Mouse (Mus musculus) common myeloid progenitor, adult 5-6 weeks (primary cell): Measurements from ENCODE around the gene Klk1b8. TPM values are rescaled to one million over a fixed set of nuclear protein-coding genes. Genes with fewer than 3 reads are reported as not detected.
"Not testable (repeated sequence)": the region's sequence is repeated elsewhere in the genome, so short reads cannot be mapped to it uniquely, and the experiment has no call there.

Experiments
- ATAC-seq: replicated peaks from 2 replicates; pipeline ENCODE4 v1.8.0; 2016; ENCODE audit warnings: low read depth, mild to moderate bottlenecking, moderate TSS enrichment, inconsistent platforms; ENCODE audit not compliant: poor library complexity, severe bottlenecking
- total RNA-seq: library from RNA; stranded (forward); fragments of 200-1000, 187-1606 nt; gene quantifications from 2 replicates; pipeline ENCODE4 v1.2.3, GENCODE M21; 2017

Klk1b8 gene
- not detected in 2 replicates for total RNA-seq

DNA sequence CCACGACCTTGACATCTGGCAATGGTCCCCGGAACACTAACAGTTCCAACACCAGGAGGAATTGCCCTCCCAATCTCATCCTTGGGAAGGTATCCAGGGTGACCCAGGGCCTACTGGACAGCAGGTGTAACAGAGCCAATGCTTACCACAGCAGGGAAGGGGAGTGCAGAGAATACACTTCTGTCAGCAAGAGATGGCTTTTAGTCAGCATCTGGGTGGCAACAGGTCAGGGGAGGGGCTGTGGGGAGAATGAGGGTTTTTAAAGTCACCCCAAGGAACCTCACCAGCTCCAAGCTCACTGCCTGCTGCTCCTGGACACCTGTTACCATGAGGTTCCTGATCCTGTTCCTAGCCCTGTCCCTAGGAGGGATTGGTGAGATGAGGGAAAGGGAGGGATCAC, at the start of gene Klk1b8:
Gene Klk1b8 (plus strand): TSS at position 301 of the 400 bp plus-strand sequence.
- no peak for ATAC-seq

DNA sequence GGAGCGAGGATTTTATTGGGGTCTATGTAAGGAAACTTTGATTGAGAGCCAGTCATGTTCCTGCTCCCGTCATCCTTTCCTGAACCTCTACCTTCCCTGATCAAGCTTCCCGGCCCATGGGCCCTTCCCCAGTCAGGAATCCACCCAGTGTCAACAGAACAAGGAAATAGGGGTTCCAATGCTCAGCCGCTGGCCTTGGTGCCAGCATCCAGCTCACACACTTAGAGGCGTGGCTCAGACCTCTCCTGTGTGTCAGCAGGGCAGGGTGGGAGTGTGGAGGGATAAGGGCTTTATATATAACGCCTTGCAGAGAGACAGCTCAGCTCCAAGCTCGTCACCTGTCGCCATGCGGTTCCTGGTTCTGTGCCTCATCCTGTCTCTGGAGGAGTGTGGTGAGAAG, 35.6 kb upstream of the Klk1b8 start:
- no peak for ATAC-seq

DNA sequence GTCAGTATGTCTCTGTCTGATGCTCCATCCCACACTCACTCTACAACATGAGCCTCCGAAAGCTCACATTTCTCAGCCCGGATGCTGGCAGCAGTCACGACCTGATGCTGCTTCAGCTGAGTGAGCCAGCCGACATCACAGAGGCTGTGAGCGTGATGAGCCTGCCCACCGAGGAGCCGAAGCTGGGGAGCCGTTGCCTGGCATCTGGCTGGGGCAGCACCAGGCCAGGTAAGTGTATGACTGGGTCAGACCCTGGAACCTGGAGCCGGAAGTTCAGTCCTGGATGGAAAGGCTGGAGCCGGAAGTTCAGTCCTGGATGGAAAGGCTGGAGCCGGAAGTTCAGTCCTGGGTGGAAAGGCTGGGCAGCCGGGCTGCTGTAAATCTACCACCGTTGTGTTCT, 32.0 kb upstream of the Klk1b8 start:
- no peak for ATAC-seq

DNA sequence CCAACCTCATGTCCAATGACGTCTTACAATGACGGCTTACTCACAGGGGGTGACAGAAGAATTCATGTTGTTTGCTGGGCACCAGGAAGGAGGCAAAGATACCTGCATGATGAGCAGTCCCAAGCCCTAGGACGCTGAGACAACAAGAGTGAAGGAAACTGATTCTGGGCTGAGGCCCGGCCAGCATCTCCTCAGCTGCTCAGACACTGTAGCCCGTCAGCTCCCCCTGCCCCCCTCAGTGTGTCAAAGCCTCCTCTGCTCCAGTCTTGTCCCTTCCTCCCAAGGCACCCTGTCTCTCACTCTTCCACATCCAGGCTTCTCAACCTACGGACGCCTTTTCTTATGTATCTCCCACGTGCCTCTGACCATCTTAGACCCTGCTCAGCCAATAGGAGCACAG, 31.6 kb upstream of the Klk1b8 start:
- no peak for ATAC-seq

DNA sequence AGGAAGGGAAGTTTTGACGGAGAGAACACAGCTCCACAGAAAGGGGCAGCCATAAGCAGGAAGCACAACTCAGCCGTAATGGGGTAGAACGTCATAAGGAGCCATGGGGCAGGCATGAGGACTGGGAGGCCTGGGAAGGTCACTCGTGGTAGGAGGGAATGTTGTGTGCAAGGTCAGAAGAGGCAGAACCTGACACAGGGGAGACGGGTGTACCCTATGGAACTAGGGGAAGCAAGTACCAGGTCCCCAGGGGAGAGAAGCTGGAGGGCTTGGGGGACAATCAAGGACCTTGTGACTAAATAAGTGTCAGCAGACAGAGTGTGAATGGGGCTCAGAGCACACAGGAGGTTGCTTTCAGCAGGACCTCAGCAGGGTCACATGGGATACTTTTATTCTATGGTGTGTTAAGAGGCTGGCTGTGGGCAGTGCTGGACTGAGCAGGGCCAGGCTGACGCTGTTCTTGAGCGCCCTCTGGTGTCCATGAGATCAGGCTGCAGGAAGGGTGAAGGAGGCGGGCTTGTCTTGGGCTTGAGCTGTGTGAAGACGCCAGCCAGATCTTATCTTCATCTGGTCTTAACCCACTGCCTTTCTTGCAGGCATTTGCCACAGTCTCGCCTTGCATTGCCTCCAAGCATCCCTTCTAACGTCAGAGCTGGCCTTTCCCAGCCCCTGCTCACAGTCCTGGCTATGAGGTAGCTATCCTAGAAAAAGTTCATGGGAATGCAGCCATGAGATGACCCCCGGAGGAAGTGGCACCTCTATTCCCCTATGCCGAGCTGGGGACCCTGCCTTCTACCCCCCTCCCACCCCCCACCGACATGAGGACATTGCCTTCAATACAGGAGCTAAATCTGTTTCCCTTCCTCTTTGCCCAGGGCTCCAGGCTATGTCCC, 30.7 kb upstream of the Klk1b8 start:
- ATAC-seq, result peak; percentile 74

DNA sequence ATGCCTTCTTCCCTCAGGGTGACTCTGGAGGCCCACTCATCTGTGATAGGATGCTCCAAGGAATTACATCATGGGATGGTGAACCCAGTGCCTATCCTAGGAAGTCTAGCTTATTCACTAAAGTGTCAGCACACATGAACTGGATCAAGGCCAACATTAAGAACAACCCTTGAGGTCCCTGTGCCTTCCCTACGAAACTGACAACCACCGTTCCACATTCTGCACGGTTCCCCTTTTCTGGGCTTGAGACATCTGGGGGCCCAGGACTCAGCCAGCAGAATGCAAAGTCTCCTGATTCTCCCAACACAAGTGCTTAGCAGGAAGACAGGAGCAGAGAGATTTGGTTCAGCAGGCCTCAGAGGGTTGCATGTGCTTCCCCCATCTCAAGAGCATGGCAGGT, 29.9 kb upstream of the Klk1b8 start:
- ATAC-seq, result peak; percentile 46

DNA sequence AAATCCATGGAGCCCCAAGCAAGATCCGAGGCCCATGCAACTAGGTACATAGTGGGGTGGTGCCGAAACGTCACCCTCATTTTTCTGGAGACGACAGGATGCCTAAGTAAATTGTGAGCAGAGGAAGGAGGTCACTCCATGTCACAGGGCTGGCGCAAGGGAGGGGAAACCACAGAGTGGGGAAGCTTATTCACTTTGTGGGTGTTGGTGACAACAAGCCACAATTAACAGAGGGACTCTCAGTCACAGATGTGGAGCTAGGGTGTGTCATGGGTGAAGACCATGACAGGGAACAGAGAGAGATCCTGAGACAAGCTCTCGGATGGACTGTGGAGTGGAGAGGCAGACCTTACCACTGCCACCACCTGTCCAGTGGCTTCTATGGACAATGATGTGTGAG, 29.4 kb upstream of the Klk1b8 start:
- peak; percentile 64 for ATAC-seq

DNA sequence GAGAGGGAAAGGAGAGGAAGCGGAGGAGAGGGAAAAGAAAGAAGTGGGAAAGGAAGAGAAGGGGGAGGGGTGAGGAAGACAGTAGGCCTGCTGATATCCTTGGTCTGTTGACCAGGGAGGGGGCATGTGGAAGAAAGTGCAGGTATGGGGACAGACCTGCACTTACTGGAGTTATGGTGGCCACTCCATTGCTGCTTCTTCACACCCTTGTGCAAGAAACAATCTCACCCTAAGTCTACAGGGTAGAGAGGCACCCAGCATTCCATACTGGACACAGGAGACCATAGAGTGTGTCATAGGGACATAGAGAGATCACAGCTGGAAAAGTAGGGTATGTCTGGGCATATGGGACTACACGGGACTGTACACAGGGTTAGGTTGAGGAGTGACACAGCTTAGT, 28.5 kb upstream of the Klk1b8 start:
- no peak for ATAC-seq

DNA sequence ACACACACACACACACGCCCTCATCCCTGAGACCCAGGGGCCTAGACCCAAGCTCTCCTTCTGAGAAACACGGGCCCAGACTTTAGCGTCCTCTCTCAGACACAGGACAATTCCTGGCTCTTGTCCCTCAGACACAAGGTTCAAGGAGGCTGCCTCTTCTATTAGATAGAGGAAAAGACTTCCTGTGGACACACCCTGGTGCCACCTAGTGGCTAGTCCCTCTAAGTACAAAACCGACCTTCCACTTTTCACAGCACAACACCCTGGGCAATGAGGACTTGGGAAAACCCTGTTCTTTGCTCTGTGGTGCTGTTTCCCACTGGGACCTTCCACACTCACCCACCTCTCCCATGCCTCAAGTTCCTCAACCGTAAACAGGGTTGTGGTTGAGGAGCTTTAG, 24.5 kb upstream of the Klk1b8 start:
- 0 out of 2 replicates have a peak, but pooled peaks have one; percentile 33 for ATAC-seq

DNA sequence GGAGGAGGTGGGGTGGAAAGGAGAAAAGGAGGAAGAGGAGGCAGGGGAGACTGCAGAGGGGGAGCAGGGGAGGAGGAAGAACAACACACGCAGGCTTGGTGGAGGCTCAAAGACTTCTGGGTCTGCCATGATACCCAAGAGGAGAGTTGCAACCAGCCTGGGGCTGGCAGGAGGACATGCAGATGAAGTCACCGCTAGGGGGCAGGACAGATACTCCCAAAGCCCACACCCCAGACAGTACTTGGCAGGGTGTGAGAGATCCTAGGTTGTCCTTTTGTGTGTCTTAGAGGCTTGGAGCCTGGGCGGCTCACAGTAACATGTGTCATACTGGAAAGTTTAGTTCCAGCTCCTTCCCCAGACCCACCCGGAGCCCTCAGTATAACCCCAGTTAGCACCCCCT, 21.9 kb upstream of the Klk1b8 start:
- peak; percentile 51; the same call in 1 of the 2 replicates for ATAC-seq

DNA sequence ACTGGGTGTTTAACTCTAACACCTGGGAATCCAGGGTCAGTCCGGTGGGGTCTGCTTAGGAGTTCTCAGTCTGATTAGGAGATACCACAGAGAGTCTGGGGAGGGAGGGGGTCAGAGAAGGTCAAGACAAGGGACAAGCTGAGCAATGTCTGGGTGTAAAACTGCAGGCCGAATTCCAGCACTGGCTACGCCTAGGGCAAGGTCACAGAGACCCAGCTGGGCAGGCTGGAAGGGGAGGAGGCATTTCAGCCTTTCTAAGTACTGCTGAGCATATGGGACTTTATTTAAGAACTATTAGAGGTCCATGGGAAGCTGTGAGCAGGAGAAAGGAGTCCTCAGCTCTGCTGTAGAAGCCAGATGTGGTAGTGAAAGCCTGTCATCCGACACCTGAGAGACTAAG, 18.1 kb upstream of the Klk1b8 start:
- no peak for ATAC-seq

DNA sequence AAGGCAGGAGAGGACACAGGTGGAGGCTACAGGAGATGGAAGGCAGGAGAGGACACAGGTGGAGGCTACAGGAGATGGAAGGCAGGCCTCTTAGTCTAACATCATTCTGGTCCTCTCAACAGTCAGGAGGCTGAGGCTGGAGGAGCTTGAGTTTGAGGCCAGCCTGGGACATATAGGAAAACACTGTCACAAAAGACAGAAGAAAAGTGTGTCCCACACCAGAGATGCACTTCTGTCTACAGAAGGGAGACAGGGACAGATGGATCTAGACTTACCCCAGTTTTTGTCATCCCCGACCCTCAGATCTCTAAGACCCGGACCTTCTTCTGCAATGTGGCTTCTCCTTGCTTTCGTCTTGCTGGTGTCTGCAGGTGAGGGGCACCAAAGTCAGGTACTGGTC, 17.0 kb upstream of the Klk1b8 start, which contains the start of gene Klk15:
Gene Klk15 (plus strand): TSS at position 301 of the 400 bp plus-strand sequence.
- ATAC-seq, result no peak

DNA sequence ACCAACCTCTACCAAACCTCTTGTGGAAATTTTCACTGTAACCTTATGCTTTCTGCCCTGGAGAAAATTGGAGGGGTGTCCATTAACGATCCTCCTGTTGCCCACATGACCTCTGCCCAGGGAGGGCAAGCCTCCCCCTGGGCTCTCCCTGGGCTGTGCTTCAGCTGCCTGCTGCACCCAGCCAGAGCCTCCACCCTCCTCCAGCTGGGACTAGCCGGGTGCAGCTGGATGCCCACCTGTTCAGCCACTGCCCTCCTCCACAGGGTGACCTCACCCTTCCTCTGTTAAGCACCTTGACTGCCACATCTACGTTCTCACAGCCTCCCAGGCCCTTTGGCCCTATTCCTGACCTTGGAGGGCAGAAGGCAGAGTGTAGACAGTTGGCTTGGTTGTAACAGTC, 15.7 kb upstream of the Klk1b8 start:
- ATAC-seq, result no peak

DNA sequence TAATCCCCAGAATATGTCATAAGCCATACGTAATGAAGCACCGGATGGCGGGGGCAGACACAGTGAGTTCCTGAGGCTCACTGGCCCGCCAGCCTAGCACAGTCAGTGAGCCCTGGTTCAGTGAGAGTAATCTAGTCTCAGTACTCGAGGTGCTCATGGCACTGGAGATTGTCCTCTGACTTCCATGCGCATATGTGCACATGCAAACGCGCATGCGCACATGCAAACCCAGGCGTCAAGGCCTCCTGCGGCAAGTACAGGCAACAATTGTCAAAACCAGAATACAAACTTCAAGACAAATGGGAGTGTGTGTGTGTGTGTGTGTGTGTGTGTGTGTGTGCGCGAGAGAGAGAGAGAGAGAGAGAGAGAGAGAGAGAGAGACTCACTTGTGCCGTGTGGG, 13.9 kb upstream of the Klk1b8 start:
- ATAC-seq, result no peak

DNA sequence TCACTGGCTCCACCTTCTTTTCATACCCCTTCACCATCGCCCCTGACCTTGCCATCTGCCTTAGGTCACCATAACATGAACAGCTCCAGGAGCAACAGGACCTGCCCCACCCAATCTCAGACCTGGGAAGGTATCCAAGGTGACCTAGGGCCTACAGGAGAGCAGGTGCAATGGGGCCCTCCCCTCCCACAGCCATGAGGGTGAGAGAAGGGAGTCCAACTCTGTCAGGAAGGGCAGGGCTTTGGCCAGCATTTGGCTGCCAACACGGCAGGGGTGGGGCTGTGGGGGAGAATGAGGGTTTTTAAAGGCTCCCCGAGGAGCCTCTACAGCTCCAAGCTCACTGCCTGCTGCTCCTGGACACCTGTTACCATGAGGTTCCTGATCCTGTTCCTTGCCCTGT, 8.2 kb upstream of the Klk1b8 start:
- ATAC-seq, result not testable (repeated sequence)

DNA sequence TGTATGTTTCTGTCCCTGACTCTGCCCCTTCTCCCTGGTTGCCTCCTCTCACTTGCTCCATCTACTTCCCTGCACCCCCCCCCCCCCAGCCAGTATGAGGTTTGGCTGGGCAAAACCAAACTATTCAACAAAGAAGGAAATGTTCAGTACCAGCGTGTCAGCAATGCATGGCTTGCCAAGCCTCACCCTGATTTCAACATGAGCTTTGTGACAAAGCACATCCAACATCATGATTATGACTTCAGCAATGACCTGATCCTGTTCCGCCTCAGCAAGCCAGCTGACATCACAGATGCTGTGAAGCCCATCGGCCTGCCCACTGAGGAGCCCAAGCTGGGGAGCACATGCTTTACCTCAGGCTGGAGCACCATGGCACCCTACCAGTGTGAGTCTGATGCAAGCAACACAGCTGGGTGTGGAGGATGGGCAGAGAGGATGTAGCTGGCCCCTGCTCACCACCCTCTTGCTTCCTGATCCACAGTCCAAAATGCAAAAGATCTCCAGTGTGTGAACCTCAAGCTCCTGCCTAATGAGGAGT, 5.7 kb upstream of the Klk1b8 start:
- ATAC-seq, result no peak

DNA sequence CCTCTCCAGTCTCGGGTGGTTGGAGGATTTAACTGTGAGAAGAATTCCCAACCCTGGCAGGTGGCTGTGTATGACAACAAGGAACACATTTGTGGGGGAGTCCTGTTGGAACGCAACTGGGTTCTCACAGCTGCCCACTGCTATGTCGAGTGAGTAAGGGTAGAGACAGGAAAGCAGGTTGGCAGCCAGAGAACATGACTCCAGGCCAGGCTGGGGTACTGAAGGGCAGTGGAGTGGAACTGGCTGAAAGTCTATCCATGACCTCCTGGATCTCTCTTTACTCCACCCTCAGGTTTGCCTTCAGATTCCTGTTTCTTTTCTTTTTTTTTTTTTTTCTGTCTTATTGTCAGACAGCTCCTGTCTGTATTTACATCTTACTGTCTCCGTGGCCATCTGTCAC, 2.2 kb downstream of the Klk1b8 start:
- ATAC-seq, result no peak

DNA sequence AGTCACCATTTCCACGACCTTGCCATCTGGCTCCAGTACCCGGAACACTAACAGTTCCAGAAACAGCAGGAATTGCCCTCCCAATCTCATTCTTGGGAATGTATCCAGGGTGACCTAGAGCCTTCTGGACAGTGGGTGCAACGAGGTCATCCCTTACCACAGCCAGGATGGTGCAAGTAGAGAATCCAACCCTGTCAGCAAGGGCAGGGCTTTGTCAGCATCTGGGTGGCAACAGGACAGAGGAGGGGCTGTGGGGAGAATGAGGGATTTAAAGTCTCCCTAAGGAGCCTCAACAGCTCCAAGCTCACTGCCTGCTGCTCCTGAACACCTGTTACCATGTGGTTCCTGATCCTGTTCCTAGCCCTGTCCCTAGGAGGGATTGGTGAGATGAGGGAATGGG, 16.0 kb downstream of the Klk1b8 start, which contains the start of gene Klk1b1:
Gene Klk1b1 (plus strand): TSS at position 301 of the 400 bp plus-strand sequence.
- ATAC-seq, result no peak

DNA sequence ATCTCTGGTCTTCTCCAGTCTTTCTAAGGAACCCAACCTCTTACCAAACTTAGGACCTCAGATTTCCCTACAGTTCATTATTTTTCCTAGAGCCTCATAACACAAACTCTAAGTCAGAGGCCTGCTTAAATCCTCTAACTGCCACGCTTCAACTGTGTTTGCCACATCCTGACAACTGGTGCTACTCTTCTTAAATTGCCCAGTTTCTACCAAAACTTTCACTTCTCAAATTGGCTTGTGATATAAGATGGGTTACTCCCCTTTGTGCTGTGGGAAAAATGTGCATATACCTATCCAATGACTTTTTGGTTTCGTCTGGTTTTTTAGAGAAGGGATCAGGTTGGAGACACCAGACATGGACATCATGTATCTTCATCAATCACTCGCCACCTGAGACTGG, 16.6 kb downstream of the Klk1b8 start:
- no peak for ATAC-seq

DNA sequence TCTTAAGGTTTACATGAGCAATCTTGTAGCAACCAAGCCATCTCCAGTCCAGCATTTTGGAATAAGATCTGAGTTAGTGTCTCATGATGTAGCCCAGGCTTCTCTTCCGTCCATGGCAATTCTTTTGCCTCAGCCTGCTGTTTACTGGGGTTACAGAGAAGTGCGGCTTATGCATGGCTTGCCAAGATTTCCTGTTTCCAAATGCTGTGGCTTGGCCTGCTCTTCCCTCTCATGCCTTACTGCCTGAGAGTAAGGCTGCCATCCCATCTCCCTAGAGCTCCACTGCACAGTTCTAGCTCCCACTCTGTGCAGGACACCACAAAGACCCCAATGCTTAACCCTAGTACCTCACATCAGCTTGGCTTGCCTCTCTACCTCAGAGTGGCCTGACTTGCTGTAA, 17.1 kb downstream of the Klk1b8 start:
- 0 out of 2 replicates have a peak, but pooled peaks have one; percentile 32 for ATAC-seq

DNA sequence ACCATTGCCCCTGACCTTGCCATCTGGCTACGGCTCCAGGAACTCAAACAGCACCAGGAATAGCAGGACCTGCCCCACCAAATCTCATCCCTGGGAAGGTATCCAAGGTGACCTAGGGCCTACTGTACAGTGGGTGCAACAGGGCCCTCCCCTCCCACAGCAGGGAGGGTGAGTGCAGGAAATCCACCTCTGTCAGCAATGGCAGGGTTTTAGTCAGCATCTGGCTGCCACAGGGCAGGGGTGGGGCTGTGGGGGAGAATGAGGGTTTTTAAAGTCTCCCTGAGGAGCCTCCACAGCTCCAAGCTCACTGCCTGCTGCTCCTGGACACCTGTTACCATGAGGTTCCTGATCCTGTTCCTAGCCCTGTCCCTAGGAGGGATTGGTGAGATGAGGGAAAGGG, 25.3 kb downstream of the Klk1b8 start, which contains the start of gene Klk1b9:
Gene Klk1b9 (plus strand): TSS at position 301 of the 400 bp plus-strand sequence.
- ATAC-seq, result not testable (repeated sequence)
